Mouse (Mus musculus) left cerebral cortex, adult 2 months (tissue): Measurements from ENCODE around the gene Tcte3. TPM values are rescaled to one million over a fixed set of nuclear protein-coding genes. Genes with fewer than 3 reads are reported as not detected.
"Not testable (repeated sequence)": the region's sequence is repeated elsewhere in the genome, so short reads cannot be mapped to it uniquely, and the experiment has no call there.

Experiments used
- DNase-seq, 2 experiments: peaks; one replicate each; pipeline ENCODE4 v3.0.0; 2021 to 2022; ENCODE audit warnings: low spot score in 2 of 2, mixed read lengths in 1 of 2; ENCODE audit errors: extremely low spot score in 1 of 2
- H3K27ac ChIP-seq: fragments of 200-600 bp; 2 replicates; pipeline ENCODE4 v1.8.1; 2022
- H3K4me3 ChIP-seq: fragments of 200-600 bp; 2 replicates; pipeline ENCODE4 v1.8.1; 2022
- CTCF ChIP-seq: fragments of 200-600 bp; IDR thresholded peaks from 2 replicates; pipeline ENCODE4 v1.8.1; 2022; ENCODE audit warnings: antibody characterized with exemption, mild to moderate bottlenecking, moderate library complexity
- intact Hi-C: fragments of 180-260 bp; cut with DNase I; formaldehyde crosslinking; loops from one replicate; pipeline ENCODE4 v1.15.1; 2025
- total RNA-seq, 2 experiments: library from RNA; stranded (reverse); gene quantifications; 2 replicates each; pipeline ENCODE4 v1.2.3; 2021

The Tcte3 gene
- total RNA-seq, 2 experiments from 2014 or later = 1.6 TPM

GRCm38 (mm10) chr17:15065391-15066024 is 24.2 kb upstream of the Tcte3 start:
- Histone ChIP-seq H3K4me3 (peak overlapping the region; percentile 14; the same call in 1 of the 2 replicates), H3K27ac (no peak overlapping the region)
- peak; percentile 75 to 77 for DNase-seq
- TF ChIP-seq CTCF = peak; percentile 89
- intact Hi-C loops = loop anchor here (1.0 kb wide), 2 partner anchors 313 to 400 kb away; no protein-coding TSS in a partner anchor

- intact Hi-C loops = no loop called here
- no peak for TF ChIP-seq CTCF
- no peak overlapping the region for H3K4me3 ChIP-seq
- H3K27ac ChIP-seq = no peak overlapping the region
- no peak for DNase-seq
Measured at GRCm38 (mm10) chr17:15060356-15060755, 19.1 kb upstream of the Tcte3 start.

- DNase-seq = no peak
- Histone ChIP-seq H3K4me3 (no peak overlapping the region), H3K27ac (no peak overlapping the region)
- TF ChIP-seq CTCF = no peak
- intact Hi-C loops = no loop called here
Measured at GRCm38 (mm10) chr17:15059646-15060045, 18.4 kb upstream of the Tcte3 start.

- TF ChIP-seq CTCF = no peak
- DNase-seq = no peak
- intact Hi-C loops = no loop called here
- Histone ChIP-seq H3K27ac (no peak overlapping the region), H3K4me3 (no peak overlapping the region)
Measured at GRCm38 (mm10) chr17:15058161-15058591, 16.9 kb upstream of the Tcte3 start.

- no peak for TF ChIP-seq CTCF
- Histone ChIP-seq H3K4me3 (no peak overlapping the region), H3K27ac (no peak overlapping the region)
- DNase-seq = no peak
- intact Hi-C loops = no loop called here
Measured at GRCm38 (mm10) chr17:15055925-15056324, 14.6 kb upstream of the Tcte3 start.

GRCm38 (mm10) chr17:15053829-15054200 is 12.5 kb upstream of the Tcte3 start:
- peak in 1 of 2 experiments; percentile 6 for DNase-seq
- intact Hi-C loops, H3K27ac ChIP-seq, H3K4me3 ChIP-seq: not testable (repeated sequence)

GRCm38 (mm10) chr17:15053183-15053828 is 12.0 kb upstream of the Tcte3 start:
- H3K27ac ChIP-seq, H3K4me3 ChIP-seq, DNase-seq, intact Hi-C loops: not testable (repeated sequence)

GRCm38 (mm10) chr17:15052766-15053165 is 11.5 kb upstream of the Tcte3 start:
- H3K27ac ChIP-seq, H3K4me3 ChIP-seq, intact Hi-C loops, DNase-seq: not testable (repeated sequence)

GRCm38 (mm10) chr17:15050338-15050737 is 9.1 kb upstream of the Tcte3 start:
- H3K27ac ChIP-seq, DNase-seq, intact Hi-C loops, H3K4me3 ChIP-seq: not testable (repeated sequence)

- DNase-seq, intact Hi-C loops, H3K4me3 ChIP-seq, H3K27ac ChIP-seq: not testable (repeated sequence)
Measured at GRCm38 (mm10) chr17:15040455-15040854, 833 bp downstream of the Tcte3 start.

GRCm38 (mm10) chr17:15031414-15031813 is 9.9 kb downstream of the Tcte3 start:
- DNase-seq, intact Hi-C loops: not testable (repeated sequence)

GRCm38 (mm10) chr17:15025513-15025912 is 15.8 kb downstream of the Tcte3 start:
- DNase-seq, H3K4me3 ChIP-seq, H3K27ac ChIP-seq, intact Hi-C loops: not testable (repeated sequence)

More at GRCm38 (mm10) chr17:15031414-15031813, 9.9 kb downstream of the Tcte3 start:
- not testable (repeated sequence) for H3K27ac ChIP-seq, H3K4me3 ChIP-seq

- H3K27ac ChIP-seq, DNase-seq, H3K4me3 ChIP-seq, intact Hi-C loops: not testable (repeated sequence)
Measured at GRCm38 (mm10) chr17:15024502-15025193, 16.6 kb downstream of the Tcte3 start.

- H3K4me3 ChIP-seq, intact Hi-C loops, DNase-seq, H3K27ac ChIP-seq: not testable (repeated sequence)
Measured at GRCm38 (mm10) chr17:15023878-15024492, 17.3 kb downstream of the Tcte3 start.

GRCm38 (mm10) chr17:15021503-15022220 is 19.6 kb downstream of the Tcte3 start:
- peak; percentile 12 to 18 for DNase-seq
- H3K4me3 ChIP-seq, H3K27ac ChIP-seq, intact Hi-C loops: not testable (repeated sequence)
